Mouse (Mus musculus) CH12.LX (cell line): ENCODE data around the gene Ms4a18.

ENCODE experiments used
- CTCF ChIP-seq, 2 experiments: IDR thresholded peaks in 1 of 2; conservative IDR thresholded peaks in 1 of 2; 2 replicates each; pipeline ENCODE4 v1.5.1; 2011 to 2012; ENCODE audit warnings: low read depth in 2 of 2, low read length in 2 of 2, improper control_type of control experiment in 1 of 2, inconsistent platforms in 1 of 2, mild to moderate bottlenecking in 1 of 2, moderate library complexity in 1 of 2
- E2F4 ChIP-seq: IDR thresholded peaks from 2 replicates; pipeline ENCODE4 v1.6.1; 2011; ENCODE audit warnings: low read depth, low read length, improper control_type of control experiment; ENCODE audit not compliant: insufficient replicate concordance
- EP300 ChIP-seq: IDR thresholded peaks from 2 replicates; pipeline ENCODE4 v1.6.1; 2011; ENCODE audit warnings: low read length, improper control_type of control experiment
- ETS1 ChIP-seq: conservative IDR thresholded peaks from 2 replicates; pipeline ENCODE4 v1.6.1; 2012; ENCODE audit warnings: low read depth, mild to moderate bottlenecking, inconsistent platforms, low read length, improper control_type of control experiment, moderate library complexity
- IRF4 ChIP-seq: IDR thresholded peaks from 2 replicates; pipeline ENCODE4 v1.6.1; 2014; ENCODE audit warnings: low read depth, mild to moderate bottlenecking, inconsistent platforms, low read length, improper control_type of control experiment
- JUND ChIP-seq: conservative IDR thresholded peaks from 2 replicates; pipeline ENCODE4 v1.6.1; 2011; ENCODE audit warnings: low read depth, low read length, improper control_type of control experiment
- MAX ChIP-seq: IDR thresholded peaks from 2 replicates; pipeline ENCODE4 v1.6.1; 2011; ENCODE audit warnings: low read length, improper control_type of control experiment
- POLR2A ChIP-seq: IDR thresholded peaks from 2 replicates; pipeline ENCODE4 v1.6.1; 2011; ENCODE audit warnings: low read depth, mild to moderate bottlenecking, improper control_type of control experiment, low read length
- TCF12 ChIP-seq: IDR thresholded peaks from 2 replicates; pipeline ENCODE4 v1.6.1; 2014; ENCODE audit warnings: low read depth, mild to moderate bottlenecking, inconsistent platforms, low read length, improper control_type of control experiment
- UBTF ChIP-seq: IDR thresholded peaks from 2 replicates; pipeline ENCODE4 v1.6.1; 2012; ENCODE audit warnings: low read depth, mild to moderate bottlenecking, inconsistent platforms, low read length, improper control_type of control experiment, moderate library complexity
- ZKSCAN1 ChIP-seq: IDR thresholded peaks from 2 replicates; pipeline ENCODE4 v1.6.1; 2012; ENCODE audit warnings: low read depth, inconsistent platforms, low read length, improper control_type of control experiment, borderline replicate concordance

DNA sequence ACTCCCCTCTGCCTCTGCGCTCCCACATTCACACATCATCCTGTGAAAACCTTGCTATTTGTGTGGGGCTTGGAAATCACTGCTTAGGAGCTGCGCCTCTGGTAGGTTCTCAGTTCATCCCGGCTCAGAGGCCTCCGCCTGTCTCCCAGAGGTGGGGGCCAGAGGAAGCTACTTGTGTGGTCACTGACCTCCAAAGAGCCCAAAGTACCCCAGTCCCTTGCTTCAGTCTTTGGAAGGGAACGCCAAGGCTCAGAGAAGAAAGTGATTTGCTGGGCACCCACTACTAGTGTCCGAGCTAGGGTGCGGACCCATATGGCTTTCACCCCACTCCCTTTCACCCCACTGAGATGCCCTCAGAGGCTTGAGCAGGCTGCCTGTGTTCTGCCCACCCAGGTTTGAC is 24.7 kb downstream of the Ms4a18 start, which contains the start of gene Ms4a15:
- TF ChIP-seq EP300: no peak
- no peak for TF ChIP-seq E2F4
- no peak for TF ChIP-seq ETS1
- TF ChIP-seq UBTF: no peak
- no peak for TF ChIP-seq CTCF (conservative IDR thresholded peaks at IDR 0.05 in 1 of 2, IDR thresholded peaks at IDR 0.05 in 1 of 2; ENCODE audit: low read depth in 2 of 2, low read length in 2 of 2)
- TF ChIP-seq ZKSCAN1: no peak
- no peak for TF ChIP-seq MAX
- no peak for TF ChIP-seq POLR2A
- TF ChIP-seq IRF4: no peak
- TF ChIP-seq TCF12: no peak
- no peak for TF ChIP-seq JUND
